ENCODE assay signal across 17 mouse cellular contexts in the genomic region with DNA sequence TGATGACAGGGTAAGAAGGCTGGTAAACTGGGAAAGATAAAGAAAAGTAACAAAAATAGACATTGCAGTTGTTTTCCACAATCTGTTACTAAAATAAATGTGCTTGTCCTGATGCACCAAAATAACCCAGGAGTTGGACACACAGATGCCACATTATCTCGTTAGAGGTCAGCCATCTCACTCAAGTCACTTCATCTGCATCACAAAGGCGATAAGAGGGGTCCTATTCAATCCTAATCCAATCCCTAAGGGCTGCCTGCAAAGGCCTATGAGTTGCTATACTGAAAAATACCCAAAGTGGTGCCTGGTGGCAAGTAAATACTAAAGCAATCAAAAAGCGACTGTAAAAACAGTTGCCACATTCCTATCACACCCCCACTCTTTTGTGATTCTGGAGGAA.
"Had no signal": no experiment of that assay in that cellular context is flagged by ENCODE, and none has a peak within 500 bp of the region (broad histone marks: within the 10 kb centered on the region; RNA-seq: fewer than 3 reads in every experiment).

No protein-coding gene starts in this region.

- H3K9ac ChIP-seq: limb, embryonic 12.5 days; liver, embryonic 14.5 days; neural tube, embryonic 13.5 days had no signal

- H3K27me3 ChIP-seq: limb, embryonic 12.5 days; neural tube, embryonic 13.5 days had no signal

- DNase-seq: kidney, adult 8-10 months; kidney, postnatal 36 days; layer of hippocampus, adult 9-11 months; layer of hippocampus, postnatal 36 days; lung, adult 2 months; lung, postnatal 4 days; right cerebral cortex, adult 18-20 months; right cerebral cortex, postnatal 25 days; thymus, postnatal 4 days had no signal

- H3K36me3 ChIP-seq: limb, embryonic 12.5 days; midbrain, embryonic 10.5 days; neural tube, embryonic 13.5 days had no signal

- H3K4me1 ChIP-seq: neural tube, embryonic 13.5 days had no signal

- H3K4me3 ChIP-seq: limb, embryonic 12.5 days; midbrain, embryonic 10.5 days; neural tube, embryonic 13.5 days had no signal

- H3K4me2 ChIP-seq: limb, embryonic 12.5 days; neural tube, embryonic 13.5 days had no signal

- H3K27ac ChIP-seq: kidney, postnatal 0 days; limb, embryonic 12.5 days; liver, embryonic 14.5 days; midbrain, embryonic 10.5 days; neural tube, embryonic 13.5 days; stomach, postnatal 0 days had no signal

- H3K9me3 ChIP-seq: limb, embryonic 12.5 days; midbrain, embryonic 10.5 days; neural tube, embryonic 13.5 days had no signal

- ATAC-seq: intestine, postnatal 0 days; lung, postnatal 0 days had no signal
